Mouse (Mus musculus): Measurements from ENCODE around the gene Pknox1. TPM values are rescaled to one million over a fixed set of nuclear protein-coding genes. Genes with fewer than 3 reads are reported as not detected.

Gene Pknox1
- polyA plus RNA-seq, 1 experiment from 2014 or later = 25.1 TPM

- peaks cover 19% of the 10 kb centered on the region for H3K4me1 ChIP-seq
- no peak overlapping the region for H3K4me3 ChIP-seq
- peak; percentile 44 for DNase-seq (ENCODE audit: low spot score)
- peak overlapping the region; percentile 77 for H3K27ac ChIP-seq (replicated peaks)
- H3K9me3 ChIP-seq = no peaks in the 10 kb centered on the region
- no peaks in the 10 kb centered on the region for H3K27me3 ChIP-seq (replicated peaks; ENCODE audit: low read depth, poor library complexity, severe bottlenecking)
- 77% methylated on average over 10 of the region's 10 CpGs for WGBS
- no peaks in the 10 kb centered on the region for H3K36me3 ChIP-seq (replicated peaks)
These were observed 6.5 kb upstream of the Pknox1 start for GRCm38 (mm10) chr17:31557947-31558542.

- no peak overlapping the region for H3K4me3 ChIP-seq
- H3K9me3 ChIP-seq = no peaks in the 10 kb centered on the region
- H3K27me3 ChIP-seq (replicated peaks; ENCODE audit: low read depth, poor library complexity, severe bottlenecking) = no peaks in the 10 kb centered on the region
- DNase-seq (ENCODE audit: low spot score) = no peak
- 93% methylated on average over 11 of the region's 11 CpGs for WGBS
- H3K36me3 ChIP-seq (replicated peaks) = no peaks in the 10 kb centered on the region
- peaks cover 27% of the 10 kb centered on the region for H3K4me1 ChIP-seq
- H3K27ac ChIP-seq (replicated peaks) = peak overlapping the region; percentile 77; the same call in 1 of the 2 replicates
These were observed 5.3 kb upstream of the Pknox1 start for GRCm38 (mm10) chr17:31559021-31559789.

GRCm38 (mm10) chr17:31563632-31564014 lies 911 bp upstream of the Pknox1 start:
- no peaks in the 10 kb centered on the region for H3K27me3 ChIP-seq (replicated peaks; ENCODE audit: low read depth, poor library complexity, severe bottlenecking)
- peak overlapping the region; percentile 85 for H3K4me3 ChIP-seq
- WGBS = 32% methylated on average over 12 of the region's 12 CpGs
- peaks cover 34% of the 10 kb centered on the region for H3K4me1 ChIP-seq
- H3K36me3 ChIP-seq (replicated peaks) = peaks cover 11% of the 10 kb centered on the region; the same call in 1 of the 2 replicates
- DNase-seq (ENCODE audit: low spot score) = peak; percentile 49
- no peaks in the 10 kb centered on the region for H3K9me3 ChIP-seq
- peak overlapping the region; percentile 91 for H3K27ac ChIP-seq (replicated peaks)

- Histone ChIP-seq H3K9me3 (no peaks in the 10 kb centered on the region), H3K4me3 (peak overlapping the region; percentile 85), H3K27ac (replicated peaks) (peak overlapping the region; percentile 96), H3K4me1 (peaks cover 37% of the 10 kb centered on the region), H3K27me3 (replicated peaks; ENCODE audit: low read depth, poor library complexity, severe bottlenecking) (no peaks in the 10 kb centered on the region), H3K36me3 (replicated peaks) (peaks cover 11% of the 10 kb centered on the region; the same call in 1 of the 2 replicates)
- WGBS = under 1% methylated on average over 34 of the region's 44 CpGs
- no peak for DNase-seq (ENCODE audit: low spot score)
These were observed 265 bp downstream of the Pknox1 start for GRCm38 (mm10) chr17:31564858-31565140.

- Histone ChIP-seq H3K9me3 (no peaks in the 10 kb centered on the region), H3K36me3 (replicated peaks) (peaks cover 11% of the 10 kb centered on the region; the same call in 1 of the 2 replicates), H3K27me3 (replicated peaks; ENCODE audit: low read depth, poor library complexity, severe bottlenecking) (no peaks in the 10 kb centered on the region), H3K27ac (replicated peaks) (peak overlapping the region; percentile 96), H3K4me1 (peaks cover 37% of the 10 kb centered on the region), H3K4me3 (peak overlapping the region; percentile 85)
- WGBS = under 1% methylated on average over 88 of the region's 88 CpGs
- DNase-seq (ENCODE audit: low spot score) = peak; percentile 62
These were observed 865 bp downstream of the Pknox1 start for GRCm38 (mm10) chr17:31565141-31566056.

GRCm38 (mm10) chr17:31566276-31566675 lies 1.7 kb downstream of the Pknox1 start:
- Histone ChIP-seq H3K36me3 (replicated peaks) (peaks cover 11% of the 10 kb centered on the region; the same call in 1 of the 2 replicates), H3K27me3 (replicated peaks; ENCODE audit: low read depth, poor library complexity, severe bottlenecking) (no peaks in the 10 kb centered on the region), H3K9me3 (no peaks in the 10 kb centered on the region), H3K27ac (replicated peaks) (peak overlapping the region; percentile 96), H3K4me1 (peaks cover 37% of the 10 kb centered on the region), H3K4me3 (peak overlapping the region; percentile 85)
- 71% methylated on average over 6 of the region's 6 CpGs for WGBS
- no peak for DNase-seq (ENCODE audit: low spot score)

GRCm38 (mm10) chr17:31569756-31570155 lies 5.2 kb downstream of the Pknox1 start:
- WGBS = 91% methylated on average over 1 of the region's 1 CpGs
- Histone ChIP-seq H3K36me3 (replicated peaks) (peaks cover 11% of the 10 kb centered on the region; the same call in 1 of the 2 replicates), H3K27me3 (replicated peaks; ENCODE audit: low read depth, poor library complexity, severe bottlenecking) (no peaks in the 10 kb centered on the region), H3K27ac (replicated peaks) (no peak overlapping the region), H3K9me3 (no peaks in the 10 kb centered on the region), H3K4me1 (peaks cover 29% of the 10 kb centered on the region), H3K4me3 (no peak overlapping the region)
- no peak for DNase-seq (ENCODE audit: low spot score)

- peak; percentile 29 for DNase-seq (ENCODE audit: low spot score)
- WGBS = 91% methylated on average over 9 of the region's 9 CpGs
- no peaks in the 10 kb centered on the region for H3K27me3 ChIP-seq (replicated peaks; ENCODE audit: low read depth, poor library complexity, severe bottlenecking)
- no peak overlapping the region for H3K27ac ChIP-seq (replicated peaks)
- H3K4me1 ChIP-seq = peaks cover 29% of the 10 kb centered on the region
- H3K36me3 ChIP-seq (replicated peaks) = peaks cover 11% of the 10 kb centered on the region; the same call in 1 of the 2 replicates
- no peak overlapping the region for H3K4me3 ChIP-seq
- no peaks in the 10 kb centered on the region for H3K9me3 ChIP-seq
These were observed 5.9 kb downstream of the Pknox1 start for GRCm38 (mm10) chr17:31570321-31570925.

GRCm38 (mm10) chr17:31571689-31572088 lies 7.2 kb downstream of the Pknox1 start:
- DNase-seq (ENCODE audit: low spot score) = no peak
- no peak overlapping the region for H3K27ac ChIP-seq (replicated peaks)
- no peak overlapping the region for H3K4me3 ChIP-seq
- 93% methylated on average over 5 of the region's 5 CpGs for WGBS
- H3K9me3 ChIP-seq = no peaks in the 10 kb centered on the region
- H3K36me3 ChIP-seq (replicated peaks) = peaks cover 11% of the 10 kb centered on the region; the same call in 1 of the 2 replicates
- no peaks in the 10 kb centered on the region for H3K27me3 ChIP-seq (replicated peaks; ENCODE audit: low read depth, poor library complexity, severe bottlenecking)
- peaks cover 18% of the 10 kb centered on the region for H3K4me1 ChIP-seq

- no peaks in the 10 kb centered on the region; the same call in 1 of the 2 replicates for H3K36me3 ChIP-seq (replicated peaks)
- H3K27me3 ChIP-seq (replicated peaks; ENCODE audit: low read depth, poor library complexity, severe bottlenecking) = no peaks in the 10 kb centered on the region
- no peak for DNase-seq (ENCODE audit: low spot score)
- H3K27ac ChIP-seq (replicated peaks) = no peak overlapping the region
- 78% methylated on average over 7 of the region's 7 CpGs for WGBS
- H3K9me3 ChIP-seq = no peaks in the 10 kb centered on the region
- no peaks in the 10 kb centered on the region for H3K4me1 ChIP-seq
- no peak overlapping the region for H3K4me3 ChIP-seq
These were observed 10.1 kb downstream of the Pknox1 start for GRCm38 (mm10) chr17:31574662-31575061.

- DNase-seq (ENCODE audit: low spot score) = no peak
- Histone ChIP-seq H3K27ac (replicated peaks) (no peak overlapping the region), H3K4me1 (peaks cover 12% of the 10 kb centered on the region; the same call in 1 of the 2 replicates), H3K9me3 (no peaks in the 10 kb centered on the region), H3K36me3 (replicated peaks) (no peaks in the 10 kb centered on the region; the same call in 1 of the 2 replicates), H3K4me3 (no peak overlapping the region), H3K27me3 (replicated peaks; ENCODE audit: low read depth, poor library complexity, severe bottlenecking) (no peaks in the 10 kb centered on the region)
- 88% methylated on average over 10 of the region's 10 CpGs for WGBS
These were observed 12.1 kb downstream of the Pknox1 start for GRCm38 (mm10) chr17:31576394-31577175.

Measured in embryonic facial prominence, embryonic 10.5 days (tissue).